Mouse (Mus musculus) ES-Bruce4 (cell line): ENCODE measurements at regions not wholly inside any gene's neighbourhood (a gene's known extent, or its start where the extent isn't known, plus 50 kb on each side); places are given as distances from the start of the nearest gene placed in this dataset.

Experiments used
- H3K27ac ChIP-seq: 2 replicates; pipeline ENCODE4 v1.5.1; 2012; ENCODE audit warnings: low read length, inconsistent platforms; ENCODE audit not compliant: insufficient read depth
- H3K27me3 ChIP-seq: 2 replicates; pipeline ENCODE4 v1.6.1; 2012; ENCODE audit warnings: mild to moderate bottlenecking, low read length, inconsistent platforms; ENCODE audit not compliant: control insufficient read depth, poor library complexity, insufficient read depth, severe bottlenecking
- H3K36me3 ChIP-seq: 2 replicates; pipeline ENCODE4 v1.6.1; 2012; ENCODE audit warnings: inconsistent platforms, mild to moderate bottlenecking, low read length, moderate library complexity; ENCODE audit not compliant: control insufficient read depth, poor library complexity, insufficient read depth, severe bottlenecking
- H3K4me1 ChIP-seq: one replicate; pipeline ENCODE4 v1.8.1; 2011; ENCODE audit warnings: low read length; ENCODE audit not compliant: control insufficient read depth, insufficient read depth
- H3K4me3 ChIP-seq: 2 replicates; pipeline ENCODE4 v1.5.1; 2011; ENCODE audit warnings: low read depth, mild to moderate bottlenecking, low read length
- H3K9ac ChIP-seq: 2 replicates; pipeline ENCODE4 v1.6.1; 2012; ENCODE audit warnings: low read depth, mild to moderate bottlenecking, inconsistent platforms; ENCODE audit not compliant: poor library complexity, severe bottlenecking
- H3K9me3 ChIP-seq: replicated peaks from 2 replicates; pipeline ENCODE4 v1.6.1; 2012; ENCODE audit warnings: mild to moderate bottlenecking, low read length, inconsistent platforms; ENCODE audit not compliant: control insufficient read depth, poor library complexity, insufficient read depth, severe bottlenecking
- CTCF ChIP-seq: IDR thresholded peaks from one replicate; pipeline ENCODE4 v1.8.1; 2011; ENCODE audit warnings: low read depth, low read length
- EP300 ChIP-seq: IDR thresholded peaks from 2 replicates; pipeline ENCODE4 v1.6.1; 2011; ENCODE audit warnings: low read depth, low read length; ENCODE audit not compliant: insufficient read depth
- POLR2A ChIP-seq: IDR thresholded peaks from one replicate; pipeline ENCODE4 v1.8.1; 2011; ENCODE audit warnings: low read length; ENCODE audit not compliant: insufficient read depth

- Histone ChIP-seq H3K4me1 (no peaks in the 10 kb centered on the region), H3K9me3 (no peaks in the 10 kb centered on the region), H3K36me3 (no peaks in the 10 kb centered on the region), H3K4me3 (no peak overlapping the region), H3K27ac (no peak overlapping the region), H3K27me3 (no peaks in the 10 kb centered on the region), H3K9ac (no peak overlapping the region)
- no peak for TF ChIP-seq POLR2A
- TF ChIP-seq CTCF, result no peak
- TF ChIP-seq EP300, result no peak
Observed at GRCm38 (mm10) chr5:45084741-45085140, 285.3 kb upstream of the Ldb2 start.

GRCm38 (mm10) chr5:45082601-45083000 lies 283.1 kb upstream of the Ldb2 start:
- no peak overlapping the region for H3K9ac ChIP-seq
- H3K9me3 ChIP-seq, result no peaks in the 10 kb centered on the region
- no peaks in the 10 kb centered on the region for H3K36me3 ChIP-seq
- H3K27ac ChIP-seq, result no peak overlapping the region
- no peaks in the 10 kb centered on the region for H3K27me3 ChIP-seq
- H3K4me1 ChIP-seq, result no peaks in the 10 kb centered on the region
- TF ChIP-seq POLR2A, result no peak
- TF ChIP-seq EP300, result no peak
- TF ChIP-seq CTCF, result no peak
- H3K4me3 ChIP-seq, result no peak overlapping the region

GRCm38 (mm10) chr5:45076347-45076890 lies 276.9 kb upstream of the Ldb2 start:
- H3K4me1 ChIP-seq, result no peaks in the 10 kb centered on the region
- no peaks in the 10 kb centered on the region for H3K36me3 ChIP-seq
- H3K4me3 ChIP-seq, result no peak overlapping the region
- H3K27me3 ChIP-seq, result no peaks in the 10 kb centered on the region
- no peak overlapping the region for H3K27ac ChIP-seq
- no peak overlapping the region for H3K9ac ChIP-seq
- no peaks in the 10 kb centered on the region for H3K9me3 ChIP-seq
- no peak for TF ChIP-seq CTCF
- no peak for TF ChIP-seq POLR2A
- no peak for TF ChIP-seq EP300

GRCm38 (mm10) chr5:45075195-45075594 lies 275.7 kb upstream of the Ldb2 start:
- no peak overlapping the region for H3K27ac ChIP-seq
- no peaks in the 10 kb centered on the region for H3K36me3 ChIP-seq
- no peak overlapping the region for H3K4me3 ChIP-seq
- H3K4me1 ChIP-seq, result no peaks in the 10 kb centered on the region
- H3K9ac ChIP-seq, result no peak overlapping the region
- no peaks in the 10 kb centered on the region for H3K27me3 ChIP-seq
- TF ChIP-seq CTCF, result no peak
- no peak for TF ChIP-seq POLR2A
- no peak for TF ChIP-seq EP300
- no peaks in the 10 kb centered on the region for H3K9me3 ChIP-seq

- Histone ChIP-seq H3K27ac (no peak overlapping the region), H3K4me3 (no peak overlapping the region), H3K9me3 (no peaks in the 10 kb centered on the region), H3K9ac (no peak overlapping the region), H3K27me3 (no peaks in the 10 kb centered on the region), H3K4me1 (no peaks in the 10 kb centered on the region), H3K36me3 (no peaks in the 10 kb centered on the region)
- TF ChIP-seq POLR2A (no peak), EP300 (no peak), CTCF (no peak)
Observed at GRCm38 (mm10) chr5:45072529-45072928, 273.0 kb upstream of the Ldb2 start.

- Histone ChIP-seq H3K9me3 (no peaks in the 10 kb centered on the region), H3K9ac (no peak overlapping the region), H3K27ac (no peak overlapping the region), H3K4me3 (no peak overlapping the region), H3K4me1 (no peaks in the 10 kb centered on the region), H3K36me3 (no peaks in the 10 kb centered on the region), H3K27me3 (no peaks in the 10 kb centered on the region)
- TF ChIP-seq POLR2A, result no peak
- no peak for TF ChIP-seq EP300
- TF ChIP-seq CTCF, result no peak
Observed at GRCm38 (mm10) chr5:45065917-45066699, 266.6 kb upstream of the Ldb2 start.
